Mouse (Mus musculus) right cerebral cortex, postnatal 14 days (tissue): ENCODE results near the gene Zfp142.
A peak's percentile ranks its signal among the peaks of the same experiment; 100 is the strongest.

ENCODE experiments used
- DNase-seq: peaks from one replicate; pipeline ENCODE4 v3.0.0; 2022

The Zfp142 gene

DNA sequence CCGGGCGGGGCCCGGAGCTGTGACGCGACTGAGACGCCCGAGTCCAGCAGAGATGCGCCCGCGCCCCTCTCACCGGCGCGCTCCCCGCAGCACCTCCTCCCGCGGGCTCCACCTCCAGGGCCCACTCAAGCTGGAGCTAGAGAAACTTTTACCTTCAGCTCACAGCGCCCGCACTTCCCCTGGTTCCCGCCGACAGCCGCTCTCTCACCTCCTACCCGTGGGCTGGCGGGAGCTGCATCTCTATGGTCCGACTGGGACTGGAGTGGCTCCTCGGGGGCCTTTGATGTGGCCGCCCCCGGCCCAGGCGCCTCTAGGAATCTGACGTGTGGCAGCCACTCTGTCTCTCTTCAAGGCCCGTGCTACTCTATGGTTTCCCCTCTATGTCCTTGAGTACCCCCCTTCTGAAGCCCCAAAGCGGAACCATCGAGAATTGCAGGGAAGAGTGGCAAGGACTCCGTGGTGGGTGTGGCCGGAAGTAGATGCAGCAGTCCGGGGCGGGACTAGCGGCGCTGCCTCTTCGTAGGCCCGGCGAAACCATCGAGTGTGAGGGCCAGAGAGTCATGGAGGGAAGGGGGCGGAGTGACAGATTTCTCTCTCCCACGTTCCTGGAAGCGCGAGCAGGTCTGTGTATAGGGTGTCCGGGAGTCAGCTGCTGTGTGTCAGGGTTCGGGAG, at the start of gene Zfp142, which contains the start of gene Bcs1l:
Gene Zfp142, minus strand, starts transcription at position 474 of the 673 bp plus-strand sequence.
Gene Bcs1l, plus strand, starts transcription at position 517 of the 673 bp plus-strand sequence.
- DNase-seq = peak; percentile 96

DNA sequence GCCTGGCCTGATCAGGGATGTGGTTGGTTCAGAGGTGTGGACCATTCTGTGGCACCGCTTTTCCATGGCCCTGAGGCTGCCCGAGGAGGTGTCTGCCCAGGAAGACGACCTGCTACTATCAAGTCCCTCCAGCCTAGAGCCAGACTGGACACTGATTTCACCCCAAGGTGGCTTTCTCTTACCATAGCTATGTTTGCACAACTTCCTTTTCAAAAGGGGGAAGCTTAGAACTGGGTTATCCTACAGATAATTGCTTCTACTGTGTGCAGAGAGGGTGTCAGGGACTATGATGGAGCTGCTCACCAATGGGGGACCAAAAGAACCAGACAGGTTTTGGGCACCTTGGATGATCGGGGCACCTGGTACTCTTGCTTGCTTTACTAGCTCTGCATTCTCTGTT, 44.7 kb upstream of the Zfp142 start:
- DNase-seq = no peak

DNA sequence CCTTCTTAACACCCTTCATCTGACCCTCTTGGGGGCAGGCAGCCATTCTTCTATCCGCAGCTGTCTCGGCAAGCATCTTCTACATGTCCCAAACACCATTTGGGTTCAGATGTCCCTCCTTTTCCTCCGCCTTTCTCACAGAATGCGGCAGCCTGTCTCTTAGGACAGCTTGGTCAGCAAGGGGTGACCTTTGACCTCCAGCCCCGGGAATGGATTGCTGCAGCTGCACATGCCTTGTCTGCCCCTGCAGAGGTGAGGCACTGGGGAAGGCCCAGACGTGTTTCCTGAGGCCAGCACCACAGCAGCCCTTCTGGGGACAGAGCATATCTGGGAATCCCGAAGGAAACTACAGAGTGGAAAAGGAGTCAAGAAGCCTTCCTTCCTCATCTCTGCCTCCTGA, 40.0 kb upstream of the Zfp142 start:
- no peak for DNase-seq

DNA sequence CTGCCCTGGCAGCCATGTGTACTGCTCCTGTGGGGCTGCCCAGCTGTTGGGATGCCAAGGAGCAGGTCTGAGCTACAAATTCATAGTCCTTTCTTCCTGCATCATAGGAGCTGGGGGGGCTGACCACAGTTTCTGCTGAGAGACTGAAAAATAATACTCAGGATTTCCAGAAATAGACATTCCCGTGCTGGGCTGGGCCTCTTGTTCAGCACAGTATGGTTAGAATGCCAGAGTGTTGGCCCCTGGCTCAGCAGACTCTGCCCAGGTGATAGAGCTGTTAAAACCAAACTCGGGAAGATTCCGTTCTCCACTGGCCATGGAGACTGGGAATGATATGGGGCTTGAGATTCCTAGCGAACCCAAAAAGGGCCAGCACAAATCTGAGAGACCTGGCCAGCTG, 38.0 kb upstream of the Zfp142 start:
- no peak for DNase-seq

DNA sequence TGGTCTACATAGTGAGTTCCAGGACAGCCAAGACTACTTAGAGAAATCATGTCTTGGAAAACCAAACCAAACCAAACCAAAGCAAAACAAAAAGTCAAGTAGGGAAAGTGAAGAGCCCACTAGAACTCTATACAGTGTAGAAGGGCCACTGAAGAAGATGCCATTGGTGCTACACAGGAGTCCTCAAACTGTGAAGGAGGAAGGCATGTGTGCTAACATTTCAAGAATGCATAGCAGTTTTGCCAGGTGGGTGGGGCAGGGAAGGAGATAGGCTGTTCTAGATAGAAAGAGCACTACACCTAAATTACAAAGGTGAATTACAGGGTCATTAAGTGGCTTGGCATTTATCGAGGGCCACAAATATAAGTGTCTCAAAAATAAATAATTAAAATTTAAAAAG, 36.1 kb upstream of the Zfp142 start:
- DNase-seq = no peak

DNA sequence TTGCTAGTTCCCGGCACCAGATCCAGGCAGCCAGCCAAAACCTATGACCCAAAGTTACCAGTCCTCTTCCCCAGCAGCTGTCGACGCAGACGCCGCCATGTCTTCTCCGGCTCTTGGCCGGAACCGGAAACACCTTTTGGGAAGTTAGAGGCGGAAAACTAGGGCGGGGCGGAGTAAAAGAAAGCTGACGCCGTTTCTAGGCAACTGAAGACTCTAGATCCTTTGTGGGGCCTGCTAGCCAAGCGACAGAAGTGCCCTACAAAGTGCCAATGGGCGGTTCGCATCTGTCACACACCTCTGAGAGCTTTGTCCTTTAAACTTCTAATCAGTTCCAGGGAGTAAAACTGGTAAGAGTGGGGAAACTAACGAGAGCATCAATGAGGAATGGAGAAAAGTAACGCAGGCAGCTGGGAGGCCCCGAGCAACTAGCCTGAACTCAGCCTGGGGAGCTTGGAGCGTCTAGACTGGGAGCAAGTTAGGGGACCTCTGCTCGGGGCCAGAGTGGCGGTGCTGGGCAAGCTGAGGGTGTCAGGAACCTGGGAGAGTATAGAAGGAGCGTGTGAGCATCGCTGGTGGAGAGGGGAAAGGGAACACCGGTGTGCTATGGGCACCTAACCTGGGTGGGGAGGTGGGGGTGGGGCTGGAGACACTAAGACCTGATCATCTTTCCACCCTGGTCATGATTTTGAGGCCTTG, 13.4 kb upstream of the Zfp142 start, which contains the start of the genes Rnf25 and Stk36:
Gene Rnf25, minus strand, starts transcription at position 131 of the 696 bp plus-strand sequence.
Gene Stk36, plus strand, starts transcription at position 179 of the 696 bp plus-strand sequence.
- peak; percentile 83 for DNase-seq

DNA sequence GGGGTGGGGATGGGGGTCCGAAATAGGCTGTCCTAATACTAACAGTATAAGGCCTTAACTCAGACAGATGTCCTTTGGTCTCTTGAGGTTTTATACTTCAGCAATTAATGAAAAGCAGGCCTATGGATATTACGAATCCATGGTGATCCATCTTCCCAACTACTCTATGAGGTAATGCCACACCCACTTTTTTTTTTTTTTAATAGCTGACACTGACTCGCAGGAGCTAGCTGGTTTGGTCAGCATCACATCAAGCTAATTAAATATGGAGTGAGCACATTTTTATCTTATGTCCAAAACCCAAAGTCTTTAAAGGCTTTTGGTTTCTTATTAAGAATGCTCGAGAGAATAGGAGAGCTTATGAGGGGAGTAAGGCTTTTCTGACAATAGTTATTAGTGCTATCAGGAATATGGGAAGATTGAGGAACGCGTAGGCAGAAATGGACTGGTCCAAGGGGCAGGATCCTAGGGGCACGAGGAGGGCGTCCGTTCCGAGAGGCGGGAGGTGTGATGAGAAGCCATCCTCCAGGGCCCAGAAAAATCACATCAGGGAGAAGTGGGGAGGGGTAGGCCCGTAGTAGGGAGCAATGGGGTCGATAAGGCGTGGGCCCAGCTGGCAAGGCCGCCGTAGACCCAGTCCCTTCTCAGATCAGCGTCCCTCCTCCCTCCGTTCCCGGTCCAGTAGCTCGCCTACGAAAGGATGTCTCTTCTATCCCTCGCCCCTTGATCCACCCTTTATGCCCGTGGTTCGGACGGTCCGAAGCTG, 12.6 kb upstream of the Zfp142 start:
- DNase-seq = no peak

DNA sequence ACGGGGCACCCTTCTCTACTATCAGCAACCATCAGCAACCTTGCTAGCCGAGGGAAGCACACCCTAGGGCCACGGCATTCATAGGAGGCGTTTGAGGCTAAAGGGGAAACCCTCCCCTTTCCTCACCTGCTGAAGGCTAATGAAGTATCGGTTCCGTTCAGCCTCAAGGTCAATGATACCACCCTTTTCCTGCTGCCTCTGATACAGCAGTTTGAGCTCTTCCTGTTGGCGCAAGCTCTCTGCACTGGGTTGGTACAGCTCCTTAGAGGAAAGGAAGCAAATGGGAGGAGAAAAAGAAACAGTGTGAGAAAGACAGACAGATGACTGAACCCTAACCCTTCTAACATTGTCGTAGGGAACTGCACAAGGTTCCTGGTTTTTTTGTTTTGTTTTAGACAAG, 6.4 kb upstream of the Zfp142 start:
- DNase-seq = no peak

DNA sequence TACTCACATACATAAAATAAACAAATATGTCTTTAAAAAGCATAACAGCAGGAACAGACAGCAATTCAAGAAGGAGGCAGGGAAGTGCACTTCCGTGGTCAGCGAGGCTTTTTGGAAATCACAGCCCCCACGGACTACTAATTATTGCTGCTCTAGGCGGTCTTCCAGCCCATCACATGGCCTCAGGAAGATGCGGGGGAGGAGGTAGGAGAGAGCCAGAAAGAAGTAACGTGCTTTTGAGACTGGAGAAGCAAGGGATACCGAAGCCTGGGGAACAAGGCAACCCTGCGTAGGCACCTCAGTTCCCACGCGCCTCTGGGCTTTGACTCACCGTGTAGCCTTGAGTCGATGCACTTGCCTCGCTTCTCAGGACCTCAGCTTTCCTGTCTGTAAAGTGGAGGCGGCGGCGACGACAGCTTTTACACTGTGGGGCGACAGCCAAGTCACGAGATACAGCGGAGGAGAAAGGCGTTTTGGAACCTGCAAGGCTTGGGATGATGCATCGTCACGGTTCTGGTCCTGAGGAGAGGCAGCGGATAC, 743 bp downstream of the Zfp142 start:
- no peak for DNase-seq

DNA sequence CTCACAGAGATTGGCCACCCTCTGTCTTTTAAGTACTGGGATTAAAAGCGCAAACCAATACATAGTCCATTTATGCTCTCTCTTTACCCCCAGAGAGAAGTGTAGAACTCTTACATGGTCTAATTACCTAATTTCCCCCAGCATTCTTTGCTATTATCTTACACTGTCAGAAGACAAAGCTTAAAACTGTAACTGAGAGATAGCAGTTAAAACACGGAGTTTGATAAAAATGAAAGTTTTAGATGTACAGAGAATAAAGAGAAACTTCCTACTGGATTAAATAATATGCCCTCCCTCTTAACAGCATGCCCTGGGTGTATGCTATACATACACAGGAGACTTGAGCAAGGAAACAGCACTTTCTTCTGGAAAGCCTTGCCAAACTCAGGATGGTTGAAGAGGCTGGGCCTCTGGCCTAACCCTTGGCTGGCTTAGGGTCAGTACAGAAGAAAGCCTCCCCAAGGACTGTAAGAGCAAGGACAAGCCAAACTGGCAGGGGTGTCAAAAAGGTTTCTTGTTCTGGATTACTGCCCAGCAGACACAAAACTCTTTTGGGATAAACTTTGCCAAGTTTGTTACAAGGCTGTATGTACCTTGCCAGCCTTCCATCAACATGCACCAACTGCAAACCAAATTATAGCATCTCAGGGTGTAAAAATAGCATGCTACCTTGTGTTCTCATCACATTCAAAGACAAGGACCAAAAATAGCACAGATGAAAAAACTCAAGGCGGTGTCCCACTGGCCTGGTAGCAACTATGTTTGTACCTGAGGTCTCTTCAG, 3.2 kb downstream of the Zfp142 start:
- DNase-seq = no peak

DNA sequence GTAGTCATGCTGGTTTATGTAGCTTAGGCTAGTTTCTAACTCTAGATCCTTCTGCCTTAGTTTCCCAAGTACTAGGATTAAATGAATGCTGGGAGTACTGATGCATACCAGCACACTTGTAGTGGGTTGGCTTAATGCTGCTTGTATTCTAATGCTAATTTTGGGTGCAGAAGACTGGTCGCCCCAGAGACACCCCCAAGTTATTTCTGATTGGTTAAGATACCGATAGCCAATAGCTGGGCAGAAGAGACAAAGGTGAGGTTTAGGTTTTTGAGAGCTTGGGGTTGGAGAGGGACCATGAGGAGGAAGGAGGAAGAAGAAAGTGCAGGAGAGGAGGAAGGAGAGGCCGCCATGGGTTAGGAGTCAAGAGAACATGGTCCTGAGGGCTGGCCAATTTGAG, 5.4 kb downstream of the Zfp142 start:
- no peak for DNase-seq

DNA sequence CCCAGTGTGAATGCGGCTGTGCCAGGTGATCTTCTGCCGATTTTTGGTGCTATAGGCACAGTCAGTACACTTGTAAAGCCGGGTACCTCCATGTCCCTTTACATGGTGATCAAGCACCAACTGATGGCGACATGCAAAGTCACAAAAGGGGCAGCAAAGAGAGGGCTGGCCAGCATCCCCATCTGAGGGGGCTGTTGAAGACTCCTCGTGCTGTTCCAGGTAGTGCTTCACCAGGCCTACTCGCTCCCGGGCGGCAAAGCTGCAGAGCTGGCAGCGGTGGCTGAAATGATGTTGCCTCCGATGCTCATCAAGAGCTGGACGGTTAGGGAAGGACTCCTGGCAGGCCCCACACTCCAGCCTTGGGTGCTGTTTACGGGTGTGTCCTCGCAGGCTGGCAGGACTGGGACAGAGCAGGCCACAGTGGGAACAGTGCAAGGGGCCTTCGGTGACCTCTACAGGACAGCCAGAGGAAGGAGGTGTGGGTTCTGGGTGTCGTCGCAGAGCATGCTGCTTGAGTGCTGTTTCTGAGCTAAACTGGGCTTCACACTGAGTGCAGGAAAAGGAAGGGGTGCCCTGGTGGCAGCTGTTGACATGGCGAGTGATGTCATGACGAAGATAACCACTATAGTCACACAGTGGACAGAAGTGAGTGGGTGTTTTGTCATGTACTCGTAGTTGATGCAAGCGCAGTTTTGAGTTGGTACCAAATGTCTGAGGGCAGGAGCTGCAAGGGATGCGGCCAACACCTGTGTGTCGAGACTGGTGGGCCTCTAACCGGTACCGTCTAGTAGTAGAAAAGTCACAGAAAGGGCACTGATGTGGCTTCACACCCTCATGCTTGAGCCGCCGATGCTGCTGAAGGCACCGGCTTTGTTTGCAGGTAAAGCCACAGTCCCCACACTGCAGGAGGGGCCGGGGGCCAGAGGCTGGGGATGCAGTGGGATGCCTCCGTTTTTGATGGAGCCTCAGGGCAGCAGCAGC, 18.0 kb downstream of the Zfp142 start:
- no peak for DNase-seq

DNA sequence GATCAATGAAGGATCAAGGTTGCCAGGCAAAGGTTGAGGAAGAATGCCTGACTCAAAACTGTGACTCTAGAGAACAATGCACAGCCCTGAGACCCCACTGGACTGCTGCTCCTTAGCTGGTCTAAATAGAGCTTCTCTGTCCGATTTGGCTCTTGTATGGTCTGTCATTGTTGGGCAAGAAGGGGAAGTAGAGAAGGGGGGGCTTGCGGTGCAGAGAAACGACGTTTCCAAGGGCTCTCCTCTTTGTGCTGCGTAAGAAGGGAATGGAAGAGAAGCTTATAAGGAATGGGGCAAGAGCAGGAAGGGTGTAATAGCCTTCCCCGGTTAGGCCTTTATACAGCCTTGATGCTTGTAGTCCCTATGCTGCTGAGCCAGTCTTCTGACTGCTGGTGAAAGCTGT, 22.2 kb downstream of the Zfp142 start:
- DNase-seq = no peak

DNA sequence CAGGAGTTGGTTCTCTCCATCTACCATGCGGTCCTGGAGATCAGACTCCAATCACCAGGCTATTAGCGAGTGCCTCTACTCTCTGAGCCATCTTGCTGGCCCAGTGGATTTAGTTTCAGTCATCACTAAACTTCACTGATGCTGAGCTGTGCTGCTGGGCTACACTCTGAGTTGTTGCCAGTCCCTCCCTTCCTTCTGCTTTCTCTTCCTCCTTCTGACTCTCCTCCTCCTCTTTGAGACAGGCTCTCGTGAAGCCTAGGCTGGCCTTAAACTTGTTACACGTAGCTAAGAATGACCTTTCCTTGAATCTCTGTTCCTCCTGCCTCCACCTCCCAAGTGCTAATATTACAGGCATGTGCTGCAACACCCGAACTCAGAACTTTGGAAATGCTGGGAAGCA, 29.0 kb downstream of the Zfp142 start:
- DNase-seq = no peak

DNA sequence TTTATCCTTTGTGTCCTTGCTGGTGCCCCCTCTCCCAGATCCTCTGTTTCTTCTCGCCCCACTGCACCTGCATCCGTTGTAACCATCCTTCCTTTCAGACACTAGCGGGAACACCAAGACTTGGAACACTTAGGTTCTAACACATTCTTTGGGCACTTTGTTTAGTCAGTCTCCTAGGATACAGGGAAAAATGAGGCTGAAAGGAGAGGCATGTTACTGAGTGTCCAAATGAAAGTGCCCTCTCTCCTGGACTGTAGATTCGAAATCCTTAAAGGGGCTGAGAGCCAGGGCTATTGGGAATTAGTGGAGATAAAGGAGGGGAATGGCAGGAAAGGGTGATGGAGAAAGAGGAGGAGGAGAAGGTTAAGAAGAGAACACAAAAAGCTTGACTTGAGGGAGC, 43.9 kb downstream of the Zfp142 start, which contains the start of gene Usp37:
Gene Usp37, minus strand, starts transcription at position 101 of the 400 bp plus-strand sequence.
- DNase-seq = no peak

DNA sequence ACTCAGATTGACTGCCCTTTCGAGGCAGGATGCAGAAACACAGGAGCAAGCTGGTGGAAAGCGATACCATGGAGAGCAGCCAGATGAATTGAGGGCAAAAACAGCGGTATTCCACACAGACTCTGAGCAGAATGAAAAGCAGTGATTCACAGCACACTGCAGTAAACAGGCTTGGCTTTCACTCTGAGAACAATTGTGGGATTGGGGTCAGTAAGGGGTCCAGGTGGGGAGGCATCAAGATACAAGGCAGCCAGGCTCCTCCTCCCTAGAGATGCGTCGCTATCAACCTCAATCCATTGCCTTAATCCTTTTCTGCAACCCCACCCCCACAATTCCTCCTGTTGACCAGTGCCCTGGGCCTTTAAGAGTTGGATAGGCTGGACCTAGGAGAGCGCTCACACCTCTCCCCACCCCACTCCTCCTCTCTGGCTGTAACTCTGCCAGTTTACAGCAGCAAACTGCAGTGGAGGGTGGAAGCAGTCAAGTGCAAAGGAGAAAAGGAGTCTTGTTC, 45.5 kb downstream of the Zfp142 start, which contains the start of gene Plcd4:
Gene Plcd4, plus strand, starts transcription at position 438 of the 511 bp plus-strand sequence.
- peak; percentile 11 for DNase-seq

DNA sequence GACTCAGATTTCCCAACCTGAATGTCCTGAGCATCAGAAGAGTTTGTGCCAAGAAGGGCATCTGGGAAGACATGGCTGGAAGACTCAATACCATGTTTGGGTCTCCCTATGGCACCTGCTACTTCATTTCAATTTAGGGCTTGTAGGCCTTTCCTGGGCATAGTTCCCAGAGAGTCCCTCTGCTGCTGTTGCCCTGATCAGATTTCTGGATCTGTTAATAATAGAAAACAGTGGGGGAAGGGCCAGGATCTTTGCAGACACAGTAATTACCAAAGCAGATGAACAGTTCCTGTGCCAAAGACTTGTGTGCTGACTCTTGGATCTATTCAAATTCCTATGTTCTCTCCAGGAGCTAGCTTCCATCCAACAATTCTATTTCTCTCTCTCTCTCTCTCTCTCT, 49.4 kb downstream of the Zfp142 start:
- no peak for DNase-seq

DNA sequence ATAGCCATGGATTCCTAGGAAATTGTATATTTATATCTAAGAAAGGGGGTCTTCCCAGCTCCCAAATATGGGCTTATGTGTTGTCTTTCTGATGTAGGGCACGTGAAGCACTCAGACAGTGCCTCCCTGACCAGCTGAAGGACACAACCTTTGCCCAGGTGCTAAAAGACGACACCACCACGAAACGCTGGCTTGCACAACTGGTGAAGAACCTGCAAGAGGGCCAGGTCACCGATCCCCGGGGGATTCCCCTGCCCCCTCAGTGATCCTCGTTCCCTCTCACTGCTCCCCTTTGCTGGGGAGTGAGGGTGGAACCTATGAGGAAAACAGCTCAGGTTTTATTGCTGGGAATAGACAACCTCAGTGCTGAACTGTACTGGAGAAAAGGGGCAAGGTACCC, 59.5 kb downstream of the Zfp142 start:
- no peak for DNase-seq

DNA sequence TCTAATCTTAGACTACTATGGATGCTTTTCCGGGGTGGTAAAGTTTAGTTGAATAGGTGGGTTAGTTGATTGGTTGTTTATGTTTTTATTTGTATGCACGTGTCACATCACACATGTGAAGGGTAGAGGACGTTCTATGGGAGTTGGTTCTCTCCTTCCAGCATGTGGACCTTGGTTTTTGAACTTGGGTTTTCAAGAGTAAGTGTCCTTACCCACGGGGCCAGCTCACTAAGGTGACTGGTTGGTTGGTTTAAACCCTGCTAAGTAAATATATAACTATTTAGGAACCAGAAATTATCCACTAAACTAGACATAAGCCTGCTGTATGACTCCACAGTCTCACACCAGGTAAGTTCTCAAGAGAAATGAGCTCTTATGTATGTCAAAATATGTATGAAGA, 63.3 kb downstream of the Zfp142 start:
- no peak for DNase-seq

DNA sequence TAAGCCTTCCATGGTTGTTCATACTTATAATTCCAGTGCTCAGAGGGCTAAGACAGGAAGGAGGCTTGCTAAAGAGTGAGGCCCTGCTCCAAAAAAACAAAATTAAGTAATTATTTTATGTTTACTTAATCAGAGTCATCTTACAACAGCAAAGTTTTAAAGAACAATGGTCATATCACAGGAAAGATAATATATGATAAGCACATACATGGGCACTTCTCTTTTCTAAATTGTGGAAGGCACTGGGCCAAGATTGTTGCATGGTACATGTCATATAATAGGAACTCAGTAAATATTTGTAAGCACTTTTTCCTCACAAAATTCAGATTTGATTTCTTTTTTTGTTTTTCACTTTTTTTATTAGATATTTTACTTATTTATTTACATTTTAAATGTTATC, 68.2 kb downstream of the Zfp142 start:
- DNase-seq = no peak
